Mouse (Mus musculus): ENCODE measurements at regions not wholly inside any gene's neighbourhood (a gene's known extent, or its start where the extent isn't known, plus 50 kb on each side); places are given as distances from the start of the nearest gene placed in this dataset.

GRCm38 (mm10) chr14:15603954-15604523 is 165.3 kb upstream of the Lrrc3b start:
- DNase-seq (ENCODE audit: low read depth, low spot score): no peak

GRCm38 (mm10) chr14:15610166-15610565 is 171.4 kb upstream of the Lrrc3b start:
- DNase-seq (ENCODE audit: low read depth, low spot score): no peak

DNA sequence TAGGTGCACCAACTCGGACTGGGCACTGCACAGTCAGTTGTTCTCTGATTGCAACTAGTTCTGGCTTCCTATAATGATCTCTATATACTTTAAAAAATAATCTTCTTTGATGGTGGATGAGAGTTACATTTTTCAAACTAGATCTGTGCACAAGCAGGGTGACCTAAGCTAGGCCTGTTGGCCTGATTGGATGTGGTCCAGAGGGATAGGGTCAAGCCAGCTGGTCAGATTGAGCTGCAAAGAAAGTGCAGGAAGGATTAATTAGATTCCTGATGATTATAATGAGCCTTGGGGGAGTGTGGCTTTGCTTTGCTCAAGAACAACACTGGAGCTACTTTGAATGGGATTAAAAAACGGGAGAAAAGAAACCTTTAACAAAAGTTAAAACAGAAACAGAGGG is 195.8 kb upstream of the Lrrc3b start:
- no peak for DNase-seq (ENCODE audit: low read depth, low spot score)

DNA sequence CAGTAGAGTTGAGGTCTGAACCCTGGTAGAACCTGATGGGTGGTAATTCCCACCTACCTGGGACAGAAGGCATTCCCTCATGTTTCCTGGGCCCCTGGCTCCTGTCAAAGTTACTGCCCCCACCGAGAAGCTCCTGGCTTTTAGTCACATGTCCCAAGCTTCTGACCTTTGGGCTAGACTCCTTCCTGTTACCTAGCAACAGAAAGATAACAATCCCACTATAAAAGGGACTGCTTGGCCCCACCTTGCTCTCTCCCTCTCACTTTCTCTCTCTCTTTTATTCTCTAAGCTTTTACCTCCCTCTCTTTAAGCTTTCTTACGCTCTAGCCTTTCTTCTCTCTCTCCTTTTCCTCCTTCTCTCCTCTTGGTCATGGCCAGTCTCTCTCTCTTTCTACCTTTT is 198.9 kb upstream of the Lrrc3b start:
- no peak for DNase-seq (ENCODE audit: low read depth, low spot score)

GRCm38 (mm10) chr14:15638869-15639268 is 200.1 kb upstream of the Lrrc3b start:
- no peak for DNase-seq (ENCODE audit: low read depth, low spot score)

GRCm38 (mm10) chr14:15660886-15661285 is 222.1 kb upstream of the Lrrc3b start:
- no peak for DNase-seq (ENCODE audit: low read depth, low spot score)

- DNase-seq (ENCODE audit: low read depth, low spot score): no peak
Measured at GRCm38 (mm10) chr14:15672292-15672691, 233.5 kb upstream of the Lrrc3b start.

DNA sequence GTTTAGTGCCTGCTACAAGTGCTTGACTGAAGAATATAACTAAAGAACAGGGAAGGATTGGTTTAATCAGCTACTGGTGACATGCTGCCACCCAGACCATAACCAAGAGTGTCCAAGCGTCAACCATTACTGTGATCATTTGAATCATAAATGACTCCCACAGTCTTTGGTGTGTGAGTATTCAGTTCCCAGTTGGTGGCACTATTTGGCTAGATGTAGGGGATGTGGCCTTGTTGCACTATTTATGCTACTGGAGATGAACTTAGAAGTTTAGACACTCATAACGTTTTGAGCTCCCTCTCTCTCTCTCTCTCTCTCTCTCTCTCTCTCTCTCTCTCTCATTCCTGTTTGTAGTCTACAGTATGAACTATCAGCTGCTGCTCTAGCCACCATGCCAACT is 238.4 kb upstream of the Lrrc3b start:
- no peak for DNase-seq (ENCODE audit: low read depth, low spot score)

- DNase-seq (ENCODE audit: low read depth, low spot score): no peak
Measured at GRCm38 (mm10) chr14:15679456-15679855, 240.7 kb upstream of the Lrrc3b start.

DNA sequence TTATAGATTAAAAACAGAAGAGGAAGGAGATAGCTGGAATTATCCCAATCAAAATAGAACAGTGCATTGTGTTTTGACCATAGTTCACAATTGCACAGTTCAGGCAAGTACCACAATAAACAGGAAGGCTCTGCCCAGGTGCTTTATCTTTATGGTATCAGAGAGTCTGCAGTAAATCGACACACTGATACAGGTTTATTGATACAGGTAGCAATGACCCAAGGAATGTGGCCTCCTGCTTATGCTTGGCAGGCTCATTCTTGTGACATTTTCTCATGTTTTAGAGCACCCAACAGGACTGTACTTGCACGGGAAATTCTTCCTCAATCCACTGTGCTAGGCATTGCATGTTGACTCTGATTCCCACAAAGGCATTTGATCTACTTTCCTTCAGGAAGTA is 259.2 kb upstream of the Lrrc3b start:
- no peak for DNase-seq (ENCODE audit: low read depth, low spot score)

DNA sequence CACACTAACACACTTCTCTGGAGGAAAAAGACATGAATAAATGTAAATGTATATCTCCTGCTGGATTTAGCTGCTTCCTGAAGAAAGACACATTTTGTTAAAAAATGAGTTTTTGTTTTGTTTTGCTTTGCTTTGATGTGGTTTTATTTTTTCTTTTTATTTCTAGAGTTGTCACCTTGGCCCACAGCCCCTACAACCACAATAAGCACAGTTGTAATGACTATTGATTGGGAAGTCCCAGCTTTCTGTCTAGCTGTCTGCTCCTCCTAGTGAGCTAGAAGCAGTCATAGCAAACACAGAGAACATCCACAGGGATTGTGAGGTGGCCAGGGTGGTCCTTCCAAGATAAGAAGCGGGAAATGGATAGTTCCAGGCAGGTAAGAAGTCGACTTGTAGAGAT is 259.8 kb upstream of the Lrrc3b start:
- no peak for DNase-seq (ENCODE audit: low read depth, low spot score)

DNA sequence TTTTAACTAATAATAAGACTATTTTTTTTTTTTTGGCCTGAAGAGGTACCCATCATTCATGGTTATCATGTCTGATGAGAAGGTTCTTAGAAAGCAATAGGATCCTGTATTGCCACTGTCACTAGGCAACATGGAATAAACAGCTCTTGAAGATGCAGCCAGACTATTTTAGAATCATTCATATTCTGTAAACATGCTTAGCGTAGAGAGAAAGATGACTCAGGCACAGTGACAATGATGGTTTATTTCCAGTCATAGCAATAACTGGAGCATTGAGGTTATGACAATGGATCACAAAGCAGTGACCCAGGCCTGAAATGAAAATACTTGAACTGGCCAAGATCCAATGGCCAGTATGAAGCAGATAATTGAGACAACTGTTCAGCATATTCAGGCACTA is 283.3 kb upstream of the Lrrc3b start:
- no peak for DNase-seq (ENCODE audit: low read depth, low spot score)

DNA sequence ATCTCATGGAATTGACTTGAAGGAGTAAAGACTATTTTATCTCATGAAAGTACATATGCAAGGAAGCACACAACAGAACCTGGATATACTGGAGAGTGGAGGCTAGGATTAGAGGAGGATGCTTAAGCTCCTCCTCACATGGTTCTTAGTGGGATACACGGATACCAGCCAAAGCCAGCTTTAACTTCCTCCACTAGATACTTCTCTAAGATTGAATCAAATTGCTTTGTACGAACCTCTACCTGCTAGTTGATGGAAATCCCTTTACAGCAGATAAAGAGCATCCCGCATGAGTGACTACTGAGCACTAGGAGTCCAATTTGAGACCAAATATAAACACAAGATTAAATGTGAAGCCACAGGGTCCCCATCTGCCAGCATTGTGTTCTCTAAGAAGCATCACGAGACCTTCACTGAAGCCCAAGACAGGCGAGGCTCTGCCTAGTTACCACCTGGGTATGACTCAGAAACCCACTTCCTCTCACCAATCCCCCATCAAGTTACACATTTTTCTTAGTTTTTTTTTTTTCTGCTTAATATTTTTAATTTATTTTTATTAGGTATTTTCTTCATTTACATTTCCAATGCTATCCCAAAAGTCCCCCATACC is 307.9 kb upstream of the Lrrc3b start:
- DNase-seq (ENCODE audit: low read depth, low spot score): peak; percentile 41

GRCm38 (mm10) chr14:15769846-15770448 is 331.2 kb upstream of the Lrrc3b start:
- DNase-seq (ENCODE audit: low read depth, low spot score): peak; percentile 17

DNA sequence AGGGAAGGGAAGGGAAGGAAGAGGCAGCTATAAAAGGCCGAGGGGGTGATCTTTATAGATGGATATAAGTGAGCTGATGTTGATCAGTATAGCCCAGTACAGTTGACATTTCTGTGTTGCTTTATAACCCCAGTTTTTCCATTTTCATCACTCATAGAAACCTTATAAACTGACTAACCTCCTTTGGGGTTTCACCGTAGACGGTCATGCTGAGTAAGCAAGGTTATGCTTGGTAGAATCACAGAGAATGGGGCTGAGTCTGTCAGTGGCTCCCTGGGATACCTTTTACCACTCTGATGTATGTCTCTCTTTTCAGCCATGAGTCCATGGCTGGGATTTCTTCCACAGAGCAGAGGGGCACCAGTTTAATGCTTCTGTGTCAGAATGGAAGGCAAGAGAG is 345.9 kb upstream of the Lrrc3b start:
- DNase-seq (ENCODE audit: low read depth, low spot score): peak; percentile 47

- DNase-seq (ENCODE audit: low read depth, low spot score): peak; percentile 52
Measured at GRCm38 (mm10) chr14:15785230-15785629, 346.4 kb upstream of the Lrrc3b start.

DNA sequence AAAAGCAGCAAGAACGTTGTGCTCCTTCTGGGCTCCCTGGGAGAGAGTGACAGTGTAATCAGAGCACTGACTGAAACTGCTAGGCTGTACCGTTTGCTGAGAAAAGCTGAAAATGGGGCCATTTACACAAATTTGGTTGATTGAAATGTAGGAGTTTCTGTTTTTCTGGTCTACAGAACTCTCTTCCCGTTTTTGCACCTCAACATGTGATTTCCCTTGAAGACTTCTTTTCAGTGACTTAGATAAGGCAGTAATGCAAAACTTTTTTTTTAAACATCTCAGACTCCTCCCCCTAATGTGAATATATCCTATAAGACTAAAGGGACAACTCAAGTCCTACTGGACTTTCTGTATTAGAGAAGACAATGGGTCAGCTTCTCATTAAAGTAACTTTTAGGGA is 356.9 kb upstream of the Lrrc3b start:
- peak; percentile 40 for DNase-seq (ENCODE audit: low read depth, low spot score)

GRCm38 (mm10) chr14:15797019-15797418 is 358.2 kb upstream of the Lrrc3b start:
- DNase-seq (ENCODE audit: low read depth, low spot score): no peak

GRCm38 (mm10) chr14:15801477-15802099 is 362.8 kb upstream of the Lrrc3b start:
- no peak for DNase-seq (ENCODE audit: low read depth, low spot score)

DNA sequence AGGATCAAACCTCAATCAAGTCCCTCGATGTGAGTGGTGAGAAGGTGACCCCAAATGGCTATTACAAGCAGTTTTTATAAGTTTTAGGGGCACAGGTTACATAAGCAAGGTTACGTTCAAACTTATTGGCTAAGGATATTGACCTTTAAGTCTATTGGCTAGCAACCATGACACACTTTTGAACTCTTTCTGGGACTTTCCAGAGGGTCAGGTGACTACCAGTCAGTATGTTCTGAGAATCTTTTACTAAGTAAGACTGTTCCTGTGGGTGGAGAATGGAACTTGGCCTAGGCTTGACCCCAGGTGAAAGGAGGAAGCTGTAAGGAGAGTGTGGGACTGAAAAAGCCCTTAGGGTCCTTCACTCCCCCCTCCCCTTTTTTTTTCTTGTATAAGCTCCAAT is 370.3 kb upstream of the Lrrc3b start:
- DNase-seq (ENCODE audit: low read depth, low spot score): no peak

- no peak for DNase-seq (ENCODE audit: low read depth, low spot score)
Measured at GRCm38 (mm10) chr14:15841390-15842023, 402.7 kb upstream of the Lrrc3b start.

DNA sequence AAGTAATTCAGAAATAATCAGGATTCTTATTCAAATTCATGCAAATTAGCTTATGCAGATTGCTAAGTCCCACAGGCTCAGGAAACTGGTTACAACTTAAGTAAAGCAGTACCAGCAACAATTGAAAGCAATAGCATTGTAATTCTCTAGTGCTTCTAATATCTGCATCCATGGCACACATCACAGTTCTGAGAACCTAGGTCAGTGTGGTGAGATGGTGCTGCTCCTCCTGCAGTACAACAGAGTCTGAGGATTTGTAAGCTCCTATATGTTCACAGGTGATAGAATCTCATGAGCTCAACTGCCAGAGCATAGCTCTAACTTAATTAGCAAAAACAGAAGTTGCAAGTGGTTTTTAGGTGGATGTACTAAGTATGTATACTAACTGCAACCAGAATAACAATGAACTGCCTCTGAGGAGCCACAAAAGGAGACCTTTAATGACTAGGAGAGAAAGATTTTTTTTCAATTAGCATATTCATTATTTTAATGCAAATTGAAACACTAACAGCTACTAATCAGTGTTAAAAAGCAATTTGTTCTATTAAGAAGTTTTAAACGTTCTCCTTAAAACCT is 403.3 kb upstream of the Lrrc3b start:
- no peak for DNase-seq (ENCODE audit: low read depth, low spot score)

Data from A20 (cell line).